Mouse (Mus musculus) kidney, postnatal 14 days (tissue): ENCODE measurements around the gene Sema3c.

Source experiments
- DNase-seq: peaks from one replicate; pipeline ENCODE4 v3.0.0; 2022; ENCODE audit warnings: mixed read lengths

The Sema3c gene

GRCm38 (mm10) chr5:17648865-17649542, 74.9 kb downstream of the Sema3c start:
- no peak for DNase-seq

- no peak for DNase-seq
These were observed 87.1 kb downstream of the Sema3c start for GRCm38 (mm10) chr5:17661223-17661622.

- no peak for DNase-seq
These were observed 97.3 kb downstream of the Sema3c start for GRCm38 (mm10) chr5:17671356-17671755.

GRCm38 (mm10) chr5:17680862-17681261, 106.8 kb downstream of the Sema3c start:
- no peak for DNase-seq

- no peak for DNase-seq
These were observed 115.0 kb downstream of the Sema3c start for GRCm38 (mm10) chr5:17689121-17689520.

- peak; percentile 60 for DNase-seq
These were observed 115.5 kb downstream of the Sema3c start for GRCm38 (mm10) chr5:17689604-17690003.

- DNase-seq, result no peak
These were observed 121.3 kb downstream of the Sema3c start for GRCm38 (mm10) chr5:17695366-17695765.

GRCm38 (mm10) chr5:17698905-17699304, 124.8 kb downstream of the Sema3c start:
- DNase-seq, result no peak

- no peak for DNase-seq
These were observed 130.1 kb downstream of the Sema3c start for GRCm38 (mm10) chr5:17704160-17704559.

- no peak for DNase-seq
These were observed 133.0 kb downstream of the Sema3c start for GRCm38 (mm10) chr5:17707086-17707485.

GRCm38 (mm10) chr5:17712374-17712773, 138.3 kb downstream of the Sema3c start:
- DNase-seq, result no peak

GRCm38 (mm10) chr5:17715206-17715605, 141.1 kb downstream of the Sema3c start:
- no peak for DNase-seq

- no peak for DNase-seq
These were observed 145.9 kb downstream of the Sema3c start for GRCm38 (mm10) chr5:17720011-17720410.

GRCm38 (mm10) chr5:17724031-17724430, 149.9 kb downstream of the Sema3c start:
- DNase-seq, result no peak

GRCm38 (mm10) chr5:17728047-17728446, 154.0 kb downstream of the Sema3c start:
- no peak for DNase-seq

- peak; percentile 12 for DNase-seq
These were observed 165.7 kb downstream of the Sema3c start for GRCm38 (mm10) chr5:17739805-17740204.

- DNase-seq, result no peak
These were observed 172.4 kb downstream of the Sema3c start for GRCm38 (mm10) chr5:17746520-17746919.

GRCm38 (mm10) chr5:17747143-17747542, 173.1 kb downstream of the Sema3c start:
- no peak for DNase-seq

- DNase-seq, result no peak
These were observed 174.2 kb downstream of the Sema3c start for GRCm38 (mm10) chr5:17748293-17748692.

GRCm38 (mm10) chr5:17753471-17754005, 179.5 kb downstream of the Sema3c start:
- no peak for DNase-seq

GRCm38 (mm10) chr5:17766006-17766677, 192.1 kb downstream of the Sema3c start:
- no peak for DNase-seq

- no peak for DNase-seq
These were observed 196.2 kb downstream of the Sema3c start for GRCm38 (mm10) chr5:17770328-17770727.

- DNase-seq, result peak; percentile 44
These were observed 202.5 kb downstream of the Sema3c start for GRCm38 (mm10) chr5:17776571-17776970.
